Mouse (Mus musculus) forebrain, embryonic 13.5 days (tissue): Measurements from ENCODE around the gene Tnp2. TPM values are rescaled to one million over a fixed set of nuclear protein-coding genes. Genes with fewer than 3 reads are reported as not detected.

Source experiments
- ATAC-seq: fragments of 200-750 bp; cut with Nextera tagmentation; 2 replicates; pipeline ENCODE4 v1.8.0; 2017
- H3K27ac ChIP-seq: fragments of 300-500 bp; sonication (generic); 2 replicates; pipeline ENCODE4 v1.5.1; 2015; ENCODE audit warnings: inconsistent platforms, mild to moderate bottlenecking, moderate library complexity
- H3K27me3 ChIP-seq: fragments of 300-500 bp; sonication (generic); 2 replicates; pipeline ENCODE4 v1.6.1; 2015; ENCODE audit warnings: mild to moderate bottlenecking, inconsistent platforms
- H3K36me3 ChIP-seq: fragments of 300-500 bp; sonication (generic); 2 replicates; pipeline ENCODE4 v1.6.1; 2015; ENCODE audit warnings: mild to moderate bottlenecking, inconsistent platforms; ENCODE audit not compliant: poor library complexity, severe bottlenecking
- H3K4me1 ChIP-seq: fragments of 300-500 bp; sonication (generic); 2 replicates; pipeline ENCODE4 v1.6.1; 2015; ENCODE audit warnings: inconsistent platforms
- H3K4me2 ChIP-seq: fragments of 300-500 bp; sonication (generic); 2 replicates; pipeline ENCODE4 v1.6.1; 2015; ENCODE audit warnings: inconsistent platforms, mild to moderate bottlenecking, moderate library complexity
- H3K4me3 ChIP-seq: fragments of 300-500 bp; sonication (generic); 2 replicates; pipeline ENCODE4 v1.5.1; 2015; ENCODE audit warnings: mild to moderate bottlenecking, inconsistent platforms
- H3K9ac ChIP-seq: fragments of 300-500 bp; sonication (generic); 2 replicates; pipeline ENCODE4 v1.6.1; 2015; ENCODE audit warnings: mild to moderate bottlenecking, inconsistent platforms
- H3K9me3 ChIP-seq: fragments of 300-500 bp; sonication (generic); replicated peaks from 2 replicates; pipeline ENCODE4 v1.6.1; 2016; ENCODE audit warnings: inconsistent platforms
- WGBS: fragments of 180-500 bp; shearing (Covaris S2); methylation state at CpG from one replicate; pipeline ENCODE4 v1.1.7; 2015; 5-methylcytosine and 5-hydroxymethylcytosine counted together
- polyA plus RNA-seq: library from polyadenylated mRNA; unstranded; fragments of >200 nt; fragmentation: Nextera tagmentation; extraction: Ambion mirVana; gene quantifications from 2 replicates; pipeline ENCODE4 v1.2.1, GENCODE M21; 2015

The Tnp2 gene
- polyA plus RNA-seq, 1 experiment from 2014 or later, result not detected

- H3K36me3 ChIP-seq, result no peaks in the 10 kb centered on the region
- no peak overlapping the region for H3K4me2 ChIP-seq
- H3K9ac ChIP-seq, result no peak overlapping the region
- no peak overlapping the region for H3K4me3 ChIP-seq
- H3K27ac ChIP-seq, result no peak overlapping the region
- H3K27me3 ChIP-seq, result peaks cover 2% of the 10 kb centered on the region
- peaks cover 12% of the 10 kb centered on the region; the same call in 1 of the 2 replicates for H3K4me1 ChIP-seq
- no peak for ATAC-seq
- H3K9me3 ChIP-seq, result no peaks in the 10 kb centered on the region
- 73% methylated on average over 5 of the region's 5 CpGs for WGBS
Observed at GRCm38 (mm10) chr16:10777579-10778160, 10.8 kb downstream of the Tnp2 start.

GRCm38 (mm10) chr16:10776322-10776721 lies 12.1 kb downstream of the Tnp2 start:
- Histone ChIP-seq H3K36me3 (no peaks in the 10 kb centered on the region), H3K9ac (no peak overlapping the region), H3K27me3 (no peaks in the 10 kb centered on the region), H3K4me2 (no peak overlapping the region), H3K27ac (no peak overlapping the region), H3K9me3 (no peaks in the 10 kb centered on the region), H3K4me1 (no peaks in the 10 kb centered on the region), H3K4me3 (no peak overlapping the region)
- 72% methylated on average over 7 of the region's 7 CpGs for WGBS
- ATAC-seq, result no peak

- 67% methylated on average over 4 of the region's 4 CpGs for WGBS
- H3K27me3 ChIP-seq, result no peaks in the 10 kb centered on the region
- H3K27ac ChIP-seq, result no peak overlapping the region
- no peak for ATAC-seq
- no peak overlapping the region for H3K4me3 ChIP-seq
- no peak overlapping the region for H3K9ac ChIP-seq
- H3K36me3 ChIP-seq, result no peaks in the 10 kb centered on the region
- no peaks in the 10 kb centered on the region for H3K9me3 ChIP-seq
- H3K4me1 ChIP-seq, result no peaks in the 10 kb centered on the region
- H3K4me2 ChIP-seq, result no peak overlapping the region
Observed at GRCm38 (mm10) chr16:10774726-10775125, 13.7 kb downstream of the Tnp2 start.

- H3K9me3 ChIP-seq, result no peaks in the 10 kb centered on the region
Observed at GRCm38 (mm10) chr16:10773543-10773942, 14.9 kb downstream of the Tnp2 start.

GRCm38 (mm10) chr16:10771769-10772510 lies 16.5 kb downstream of the Tnp2 start:
- 73% methylated on average over 19 of the region's 19 CpGs for WGBS
- H3K9me3 ChIP-seq, result no peaks in the 10 kb centered on the region

More at GRCm38 (mm10) chr16:10773543-10773942, 14.9 kb downstream of the Tnp2 start:
- H3K27me3 ChIP-seq, result 0 out of 2 replicates have a peak, but pooled peaks cover 3% of the 10 kb centered on the region
- H3K27ac ChIP-seq, result no peak overlapping the region
- H3K9ac ChIP-seq, result no peak overlapping the region
- WGBS, result 90% methylated on average over 8 of the region's 8 CpGs
- H3K36me3 ChIP-seq, result no peaks in the 10 kb centered on the region
- H3K4me1 ChIP-seq, result no peaks in the 10 kb centered on the region
- ATAC-seq, result no peak
- no peak overlapping the region for H3K4me3 ChIP-seq
- H3K4me2 ChIP-seq, result no peak overlapping the region

GRCm38 (mm10) chr16:10770531-10771325 lies 17.7 kb downstream of the Tnp2 start:
- Histone ChIP-seq H3K36me3 (no peaks in the 10 kb centered on the region), H3K9ac (no peak overlapping the region), H3K9me3 (no peaks in the 10 kb centered on the region), H3K4me3 (no peak overlapping the region), H3K4me1 (no peaks in the 10 kb centered on the region), H3K27me3 (0 out of 2 replicates have a peak, but pooled peaks cover 3% of the 10 kb centered on the region), H3K4me2 (no peak overlapping the region), H3K27ac (no peak overlapping the region)
- 54% methylated on average over 4 of the region's 4 CpGs for WGBS
- ATAC-seq, result no peak

More at GRCm38 (mm10) chr16:10771769-10772510, 16.5 kb downstream of the Tnp2 start:
- H3K4me3 ChIP-seq, result no peak overlapping the region
- H3K4me1 ChIP-seq, result no peaks in the 10 kb centered on the region
- 0 out of 2 replicates have a peak, but pooled peaks cover 3% of the 10 kb centered on the region for H3K27me3 ChIP-seq
- no peak for ATAC-seq
- H3K4me2 ChIP-seq, result no peak overlapping the region
- H3K27ac ChIP-seq, result no peak overlapping the region
- no peaks in the 10 kb centered on the region for H3K36me3 ChIP-seq
- H3K9ac ChIP-seq, result no peak overlapping the region

- no peaks in the 10 kb centered on the region for H3K9me3 ChIP-seq
- no peaks in the 10 kb centered on the region for H3K36me3 ChIP-seq
- no peak overlapping the region for H3K4me3 ChIP-seq
- 0 out of 2 replicates have a peak, but pooled peaks cover 3% of the 10 kb centered on the region for H3K27me3 ChIP-seq
- no peak overlapping the region for H3K4me2 ChIP-seq
- H3K4me1 ChIP-seq, result no peaks in the 10 kb centered on the region
- H3K27ac ChIP-seq, result no peak overlapping the region
- 41% methylated on average over 2 of the region's 2 CpGs for WGBS
- H3K9ac ChIP-seq, result no peak overlapping the region
- no peak for ATAC-seq
Observed at GRCm38 (mm10) chr16:10769661-10770060, 18.8 kb downstream of the Tnp2 start.

GRCm38 (mm10) chr16:10768821-10769220 lies 19.6 kb downstream of the Tnp2 start:
- Histone ChIP-seq H3K4me3 (no peak overlapping the region), H3K4me1 (no peaks in the 10 kb centered on the region), H3K27me3 (0 out of 2 replicates have a peak, but pooled peaks cover 3% of the 10 kb centered on the region), H3K4me2 (no peak overlapping the region), H3K27ac (no peak overlapping the region), H3K9ac (no peak overlapping the region), H3K9me3 (no peaks in the 10 kb centered on the region), H3K36me3 (no peaks in the 10 kb centered on the region)
- 69% methylated on average over 9 of the region's 9 CpGs for WGBS
- ATAC-seq, result no peak

- Histone ChIP-seq H3K27ac (no peak overlapping the region), H3K27me3 (0 out of 2 replicates have a peak, but pooled peaks cover 3% of the 10 kb centered on the region), H3K9me3 (no peaks in the 10 kb centered on the region), H3K9ac (no peak overlapping the region), H3K36me3 (no peaks in the 10 kb centered on the region), H3K4me1 (no peaks in the 10 kb centered on the region), H3K4me3 (no peak overlapping the region), H3K4me2 (no peak overlapping the region)
- ATAC-seq, result no peak
- WGBS, result 33% methylated on average over 4 of the region's 4 CpGs
Observed at GRCm38 (mm10) chr16:10767158-10767557, 21.3 kb downstream of the Tnp2 start.

GRCm38 (mm10) chr16:10764323-10764722 lies 24.1 kb downstream of the Tnp2 start:
- Histone ChIP-seq H3K4me1 (no peaks in the 10 kb centered on the region), H3K4me2 (no peak overlapping the region), H3K4me3 (no peak overlapping the region), H3K27me3 (0 out of 2 replicates have a peak, but pooled peaks cover 3% of the 10 kb centered on the region), H3K36me3 (no peaks in the 10 kb centered on the region), H3K27ac (no peak overlapping the region), H3K9ac (no peak overlapping the region), H3K9me3 (no peaks in the 10 kb centered on the region)
- 73% methylated on average over 2 of the region's 2 CpGs for WGBS
- no peak for ATAC-seq

GRCm38 (mm10) chr16:10763540-10764264 lies 24.8 kb downstream of the Tnp2 start:
- no peak overlapping the region for H3K4me3 ChIP-seq
- H3K27me3 ChIP-seq, result 0 out of 2 replicates have a peak, but pooled peaks cover 1% of the 10 kb centered on the region
- H3K4me1 ChIP-seq, result no peaks in the 10 kb centered on the region
- H3K4me2 ChIP-seq, result no peak overlapping the region
- H3K27ac ChIP-seq, result no peak overlapping the region
- WGBS, result 57% methylated on average over 6 of the region's 6 CpGs
- H3K36me3 ChIP-seq, result no peaks in the 10 kb centered on the region
- no peaks in the 10 kb centered on the region for H3K9me3 ChIP-seq
- H3K9ac ChIP-seq, result no peak overlapping the region
- ATAC-seq, result no peak
